Mouse (Mus musculus): ENCODE measurements around the gene Dnajc30. TPM values are rescaled to one million over a fixed set of nuclear protein-coding genes. Genes with fewer than 3 reads are reported as not detected.
"Not testable (repeated sequence)": the region's sequence is repeated elsewhere in the genome, so short reads cannot be mapped to it uniquely, and the experiment has no call there.

Gene Dnajc30
- polyA plus RNA-seq (2012; rRNA removed) = 24.2 and 27.5 TPM in 2 replicates

DNA sequence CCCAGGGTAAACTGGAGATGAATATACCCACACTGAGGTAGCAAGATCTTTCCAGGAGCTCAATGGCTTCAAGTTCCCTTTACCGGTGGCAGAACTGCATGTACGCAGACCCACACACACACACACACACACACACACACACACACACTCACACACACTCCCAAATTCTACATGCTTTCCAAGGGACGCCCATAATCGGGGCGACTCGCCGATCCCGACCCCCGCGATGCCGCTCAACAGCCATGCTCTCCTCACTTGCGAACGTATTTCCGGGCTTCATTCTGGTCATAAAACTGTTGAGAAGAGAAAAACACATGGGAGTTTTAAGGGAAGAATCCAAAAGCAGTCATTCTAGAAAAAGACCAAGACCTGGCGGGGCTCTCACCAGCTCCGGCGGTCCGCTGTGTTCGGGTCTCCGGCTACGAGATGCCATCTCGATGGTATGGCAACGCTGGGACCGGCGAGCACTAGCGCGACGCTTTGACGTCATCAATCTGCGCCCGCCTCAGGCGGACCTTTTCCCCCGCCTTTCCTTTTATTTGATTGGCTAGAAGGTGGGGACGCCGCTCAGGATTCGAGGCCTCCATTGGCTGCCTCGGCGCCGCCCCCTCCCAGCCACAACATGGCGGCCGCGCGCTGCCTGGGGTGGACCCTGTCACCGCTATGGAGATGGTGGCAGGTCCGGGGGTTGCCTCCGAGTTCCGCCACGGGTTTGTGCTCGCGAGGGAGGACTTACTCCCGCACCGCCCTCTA is at the start of gene Dnajc30:
Gene Dnajc30, plus strand, starts transcription at position 574 of the 753 bp plus-strand sequence.
- peak; percentile 52 for DNase-seq (ENCODE audit: low read depth)

DNA sequence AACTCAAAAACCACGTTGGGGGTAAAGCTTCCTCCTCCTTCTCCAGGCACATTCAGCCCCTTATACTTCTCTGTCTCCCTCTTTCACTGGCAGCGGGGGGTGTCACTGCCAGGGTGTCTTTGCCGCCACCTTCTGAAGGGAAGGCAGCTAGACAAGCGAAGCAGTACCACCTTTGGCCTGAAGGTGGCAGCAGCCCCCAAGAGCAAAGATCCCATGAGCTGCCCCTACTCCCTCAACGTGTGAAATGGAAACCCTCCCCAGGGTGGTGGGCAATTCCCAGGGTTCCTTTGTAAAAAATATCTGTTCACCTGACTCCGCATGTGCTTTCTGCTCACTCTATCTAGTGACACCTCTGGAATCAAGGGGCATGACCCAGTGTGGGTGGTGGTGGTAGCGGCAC is 48.5 kb upstream of the Dnajc30 start:
- DNase-seq (ENCODE audit: low read depth) = no peak

- DNase-seq (ENCODE audit: low read depth) = no peak
These were observed 47.7 kb upstream of the Dnajc30 start for GRCm38 (mm10) chr5:135016224-135016759.

GRCm38 (mm10) chr5:135021814-135022213 is 42.2 kb upstream of the Dnajc30 start:
- no peak for DNase-seq (ENCODE audit: low read depth)

DNA sequence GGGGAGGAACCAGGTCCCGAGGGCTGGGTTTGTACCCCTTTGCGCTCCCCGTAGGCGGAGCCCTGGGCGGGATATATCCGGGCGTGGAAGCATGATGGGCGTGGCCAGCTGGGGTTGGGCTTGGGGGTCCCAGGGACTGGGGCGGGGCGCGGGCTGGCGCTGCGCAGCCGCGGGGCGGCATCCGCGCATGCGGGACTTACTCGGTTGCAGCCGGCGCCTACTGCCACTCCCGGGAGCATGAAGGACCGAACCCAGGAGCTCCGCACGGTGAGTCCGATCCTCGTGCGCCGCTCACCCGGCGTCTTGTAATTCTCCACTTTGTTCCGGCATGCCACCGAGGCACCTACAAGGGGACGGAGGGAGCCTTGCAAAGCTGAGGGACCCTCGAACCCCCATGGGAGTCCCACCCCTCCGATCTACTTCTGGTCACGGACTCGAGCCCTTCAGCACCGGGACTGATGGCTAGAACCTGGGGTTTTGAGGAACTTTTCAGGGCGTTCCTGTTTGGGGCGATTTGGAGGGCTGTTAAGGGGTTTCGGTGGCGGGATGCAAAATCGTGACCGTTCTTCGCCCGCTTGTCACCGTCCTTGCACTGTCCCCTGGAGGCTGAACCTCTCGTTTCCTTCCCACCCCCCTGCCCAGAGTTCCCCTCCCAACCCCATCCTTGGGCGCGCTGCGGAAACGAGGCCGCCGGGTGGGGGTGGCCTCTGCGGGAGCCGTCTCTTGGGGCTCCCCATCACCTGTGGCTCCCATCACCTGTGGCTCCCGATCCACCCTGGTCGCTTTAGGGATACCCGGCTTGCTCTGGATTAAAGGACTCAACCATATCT is 40.4 kb upstream of the Dnajc30 start, which contains the start of gene Stx1a:
Gene Stx1a, plus strand, starts transcription at position 139 of the 830 bp plus-strand sequence.
- no peak for DNase-seq (ENCODE audit: low read depth)

GRCm38 (mm10) chr5:135024665-135025224 is 39.3 kb upstream of the Dnajc30 start:
- no peak for DNase-seq (ENCODE audit: low read depth)

DNA sequence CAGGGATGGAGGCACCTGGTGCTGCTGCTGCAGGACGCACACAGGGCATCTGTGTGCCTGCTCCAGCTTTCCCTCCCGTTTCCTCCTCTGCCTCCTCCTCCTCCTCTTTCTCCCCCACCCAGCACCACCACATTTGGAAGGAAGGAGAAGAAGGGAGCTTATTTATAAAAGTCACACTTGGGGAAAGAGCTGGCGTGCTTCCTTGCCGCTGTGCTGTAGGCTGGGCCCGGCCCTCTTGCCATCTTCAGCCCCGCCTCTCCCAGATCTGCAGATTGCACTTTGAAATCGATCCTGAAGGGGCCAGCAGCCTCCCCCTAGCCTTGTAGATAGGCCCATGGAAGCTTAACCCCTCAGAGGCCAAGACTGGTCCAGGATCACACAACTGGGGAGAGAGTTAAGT is 38.1 kb upstream of the Dnajc30 start:
- no peak for DNase-seq (ENCODE audit: low read depth)

- DNase-seq (ENCODE audit: low read depth) = no peak
These were observed 34.8 kb upstream of the Dnajc30 start for GRCm38 (mm10) chr5:135029007-135029854.

DNA sequence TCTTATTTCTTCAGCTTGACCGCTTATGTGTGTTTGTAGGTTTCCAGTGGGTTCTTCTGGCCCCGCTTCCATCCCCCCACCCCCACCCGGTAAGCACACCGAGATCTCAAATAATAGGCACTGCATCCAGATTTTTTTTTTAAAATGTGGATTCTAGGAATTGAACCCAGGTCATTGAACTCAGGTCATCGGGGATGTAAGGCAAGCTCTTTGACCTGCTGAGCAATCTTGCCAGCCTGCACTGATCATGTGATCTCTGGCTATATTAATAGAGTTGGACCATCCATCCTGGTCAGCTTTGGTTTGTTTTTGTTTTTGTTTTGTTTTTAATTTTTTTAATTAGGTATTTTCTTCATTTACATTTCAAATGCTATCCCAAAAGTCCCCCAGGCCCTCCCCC is 31.4 kb upstream of the Dnajc30 start:
- no peak for DNase-seq (ENCODE audit: low read depth)

DNA sequence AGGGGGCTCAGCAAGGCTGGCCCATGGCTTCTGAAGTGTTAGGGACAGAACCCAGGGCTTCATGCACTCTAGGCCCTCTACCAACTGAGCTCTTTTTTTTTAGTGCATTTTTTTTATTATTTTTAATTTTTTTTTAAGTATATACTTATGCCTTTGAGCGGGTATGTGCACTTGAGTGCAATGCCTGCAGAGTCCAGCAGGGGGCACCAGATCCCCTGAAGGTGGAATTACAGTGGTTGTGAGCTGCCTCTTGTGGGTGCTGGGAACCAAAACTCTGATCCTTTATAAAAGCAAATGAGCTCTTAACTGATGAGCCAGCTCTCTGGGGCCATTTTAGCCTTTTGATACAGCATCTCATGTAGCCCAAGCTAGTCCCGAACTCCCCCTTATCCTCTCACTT is 29.4 kb upstream of the Dnajc30 start:
- DNase-seq (ENCODE audit: low read depth) = no peak

- DNase-seq (ENCODE audit: low read depth) = no peak
These were observed 28.2 kb upstream of the Dnajc30 start for GRCm38 (mm10) chr5:135035608-135036359.

- DNase-seq (ENCODE audit: low read depth) = no peak
These were observed 26.1 kb upstream of the Dnajc30 start for GRCm38 (mm10) chr5:135037946-135038345.

GRCm38 (mm10) chr5:135039541-135039940 is 24.5 kb upstream of the Dnajc30 start:
- DNase-seq (ENCODE audit: low read depth) = no peak

GRCm38 (mm10) chr5:135040059-135040458 is 23.9 kb upstream of the Dnajc30 start:
- DNase-seq (ENCODE audit: low read depth) = no peak

DNA sequence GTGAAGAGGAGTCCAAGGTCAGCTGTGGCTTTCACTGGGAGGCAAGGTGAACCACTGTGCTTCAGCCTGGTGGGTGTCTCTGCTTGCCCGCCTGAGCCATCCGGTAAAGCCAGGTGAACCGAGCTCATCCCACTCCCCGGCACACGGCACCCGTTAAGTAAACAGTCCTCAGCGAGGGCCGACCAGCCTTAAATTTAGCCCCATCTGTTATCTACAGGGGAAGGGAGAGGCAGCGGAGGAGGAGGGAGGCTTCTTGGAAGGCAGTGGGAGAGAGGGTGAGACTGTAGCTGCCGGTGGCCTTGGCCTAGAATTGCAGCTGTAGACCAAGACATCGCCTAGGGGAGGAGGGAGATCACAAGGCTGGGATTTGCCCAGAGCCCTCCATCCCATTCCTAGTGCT is 23.2 kb upstream of the Dnajc30 start:
- no peak for DNase-seq (ENCODE audit: low read depth)

GRCm38 (mm10) chr5:135042105-135042788 is 21.8 kb upstream of the Dnajc30 start:
- DNase-seq (ENCODE audit: low read depth) = no peak

DNA sequence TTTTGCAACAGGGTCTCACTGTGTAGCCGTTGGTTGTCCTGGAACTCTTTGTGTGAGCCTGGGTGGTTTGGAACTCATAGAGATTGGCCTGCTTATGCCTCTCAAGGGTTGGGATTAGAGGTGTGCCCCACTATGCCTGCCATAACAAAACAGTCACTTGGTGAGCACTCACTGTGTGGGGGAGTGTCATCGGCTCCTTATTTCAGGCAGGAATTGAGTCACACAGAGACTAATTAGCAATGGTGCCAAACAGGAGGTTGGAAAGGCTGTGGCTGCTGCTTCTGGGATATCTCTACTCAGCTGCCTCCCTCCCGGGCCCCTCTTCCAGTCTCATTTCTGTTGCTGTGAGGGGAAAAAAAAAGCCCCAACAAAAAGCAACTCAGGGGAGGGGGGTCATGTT is 19.4 kb upstream of the Dnajc30 start:
- no peak for DNase-seq (ENCODE audit: low read depth)

- no peak for DNase-seq (ENCODE audit: low read depth)
These were observed 15.5 kb upstream of the Dnajc30 start for GRCm38 (mm10) chr5:135048539-135048938.

- not testable (repeated sequence) for DNase-seq (ENCODE audit: low read depth)
These were observed 14.7 kb upstream of the Dnajc30 start for GRCm38 (mm10) chr5:135049268-135049667.

DNA sequence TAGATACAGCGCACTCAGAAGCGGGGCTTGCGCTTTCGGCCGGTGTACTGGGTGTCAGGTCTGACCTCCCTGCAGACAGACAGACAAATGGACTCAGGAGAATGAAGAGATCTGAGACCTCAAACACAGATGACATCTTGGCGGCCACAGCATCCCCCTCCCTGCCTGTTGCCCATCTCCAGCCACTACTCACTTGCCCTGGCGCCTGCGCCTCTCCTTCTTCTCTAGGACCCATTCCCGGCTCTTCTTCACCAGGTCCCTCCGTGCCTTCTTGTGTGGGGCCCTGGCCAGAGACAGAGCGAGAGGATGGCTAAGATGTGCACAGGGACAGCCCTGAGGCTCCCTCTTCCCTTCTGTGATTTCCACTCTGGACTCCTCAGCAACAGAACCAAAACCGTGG is 10.6 kb upstream of the Dnajc30 start:
- no peak for DNase-seq (ENCODE audit: low read depth)

Data from gonadal fat pad, adult 2 months (tissue).